Mouse (Mus musculus): Measurements from ENCODE around the gene Gm21775. TPM values are rescaled to one million over a fixed set of nuclear protein-coding genes. Genes with fewer than 3 reads are reported as not detected.

Gene Gm21775
- not detected for polyA plus RNA-seq (2017; shearing (Covaris generic))

GRCm38 (mm10) chrY:10553153-10553552 is at the start of gene Gm21775:
Gene Gm21775 (plus strand): TSS chrY:10553453.

GRCm38 (mm10) chrY:10535942-10536341 is 17.3 kb upstream of the Gm21775 start, which contains the start of gene Gm20737:
Gene Gm20737 (minus strand): TSS chrY:10536042.

Other genes with a start within 250 kb of the Gm21775 start
- gene Gm20834, start 228.9 kb upstream of the Gm21775 start, polyA plus RNA-seq (2017; shearing (Covaris generic)): not detected
- not detected for gene Gm28510, start 140.7 kb upstream of the Gm21775 start, polyA plus RNA-seq (2017; shearing (Covaris generic))
- gene Gm20737, start 17.4 kb upstream of the Gm21775 start, polyA plus RNA-seq (2017; shearing (Covaris generic)): not detected
- gene Gm21900, start 62.9 kb downstream of the Gm21775 start, polyA plus RNA-seq (2017; shearing (Covaris generic)): not detected
- not detected for gene Gm20777, start 199.0 kb downstream of the Gm21775 start, polyA plus RNA-seq (2017; shearing (Covaris generic))

Data from inflammation-experienced regulatory T-cells (primary cell).